Mouse (Mus musculus): ENCODE results near the gene Sec13. TPM values are rescaled to one million over a fixed set of nuclear protein-coding genes. Genes with fewer than 3 reads are reported as not detected.

Sec13 gene
- polyA plus RNA-seq, 1 experiment from 2014 or later, result 299 TPM

GRCm38 (mm10) chr6:113695766-113696355 is 44.7 kb downstream of the Sec13 start:
- peaks cover 9% of the 10 kb centered on the region; the same call in 1 of the 2 replicates for H3K36me3 ChIP-seq (ENCODE audit: control insufficient read depth, insufficient read depth, low read length)
- peak overlapping the region; percentile 45; the same call in 1 of the 2 replicates for H3K9ac ChIP-seq (ENCODE audit: low read length)
- H3K4me3 ChIP-seq (ENCODE audit: low read depth, low read length), result peak overlapping the region; percentile 84
- peak overlapping the region; percentile 99 for H3K4me2 ChIP-seq (ENCODE audit: low read length)
- ATAC-seq, result no peak
- no peaks in the 10 kb centered on the region for H3K27me3 ChIP-seq (replicated peaks; ENCODE audit: control insufficient read depth, insufficient read depth, low read length)
- H3K4me1 ChIP-seq (ENCODE audit: control insufficient read depth, insufficient read depth, low read length), result peaks cover 16% of the 10 kb centered on the region
- no peak overlapping the region for H3K27ac ChIP-seq (ENCODE audit: low read depth, low read length)
- DNase-seq (ENCODE audit: low spot score), result no peak
- H3K9me3 ChIP-seq (replicated peaks; ENCODE audit: control insufficient read depth, low read length), result no peaks in the 10 kb centered on the region
- 90% methylated on average over 4 of the region's 4 CpGs for WGBS

- WGBS, result 77% methylated on average over 1 of the region's 1 CpGs
Measured at GRCm38 (mm10) chr6:113695203-113695602, 45.3 kb downstream of the Sec13 start.

GRCm38 (mm10) chr6:113693377-113693776 is 47.2 kb downstream of the Sec13 start:
- WGBS, result 95% methylated on average over 5 of the region's 5 CpGs
- no peak overlapping the region for H3K27ac ChIP-seq (ENCODE audit: low read depth, low read length)
- no peaks in the 10 kb centered on the region for H3K36me3 ChIP-seq (ENCODE audit: control insufficient read depth, insufficient read depth, low read length)
- no peak overlapping the region for H3K4me2 ChIP-seq (ENCODE audit: low read length)
- peaks cover 9% of the 10 kb centered on the region for H3K4me1 ChIP-seq (ENCODE audit: control insufficient read depth, insufficient read depth, low read length)
- ATAC-seq, result no peak
- DNase-seq (ENCODE audit: low spot score), result no peak
- no peak overlapping the region for H3K9ac ChIP-seq (ENCODE audit: low read length)
- H3K4me3 ChIP-seq (ENCODE audit: low read depth, low read length), result no peak overlapping the region
- H3K9me3 ChIP-seq (replicated peaks; ENCODE audit: control insufficient read depth, low read length), result no peaks in the 10 kb centered on the region
- H3K27me3 ChIP-seq (replicated peaks; ENCODE audit: control insufficient read depth, insufficient read depth, low read length), result no peaks in the 10 kb centered on the region

More at GRCm38 (mm10) chr6:113695203-113695602, 45.3 kb downstream of the Sec13 start:
- Histone ChIP-seq H3K27ac (ENCODE audit: low read depth, low read length) (no peak overlapping the region), H3K9me3 (replicated peaks; ENCODE audit: control insufficient read depth, low read length) (no peaks in the 10 kb centered on the region), H3K4me1 (ENCODE audit: control insufficient read depth, insufficient read depth, low read length) (peaks cover 16% of the 10 kb centered on the region), H3K36me3 (ENCODE audit: control insufficient read depth, insufficient read depth, low read length) (peaks cover 7% of the 10 kb centered on the region; the same call in 1 of the 2 replicates), H3K4me3 (ENCODE audit: low read depth, low read length) (no peak overlapping the region), H3K9ac (ENCODE audit: low read length) (no peak overlapping the region), H3K27me3 (replicated peaks; ENCODE audit: control insufficient read depth, insufficient read depth, low read length) (no peaks in the 10 kb centered on the region), H3K4me2 (ENCODE audit: low read length) (no peak overlapping the region)
- no peak for ATAC-seq
- DNase-seq (ENCODE audit: low spot score), result no peak

GRCm38 (mm10) chr6:113692661-113693133 is 47.8 kb downstream of the Sec13 start:
- Histone ChIP-seq H3K9ac (ENCODE audit: low read length) (no peak overlapping the region), H3K27me3 (replicated peaks; ENCODE audit: control insufficient read depth, insufficient read depth, low read length) (no peaks in the 10 kb centered on the region), H3K4me1 (ENCODE audit: control insufficient read depth, insufficient read depth, low read length) (peaks cover 4% of the 10 kb centered on the region; the same call in 1 of the 2 replicates), H3K9me3 (replicated peaks; ENCODE audit: control insufficient read depth, low read length) (no peaks in the 10 kb centered on the region), H3K4me3 (ENCODE audit: low read depth, low read length) (no peak overlapping the region), H3K4me2 (ENCODE audit: low read length) (no peak overlapping the region), H3K27ac (ENCODE audit: low read depth, low read length) (no peak overlapping the region), H3K36me3 (ENCODE audit: control insufficient read depth, insufficient read depth, low read length) (no peaks in the 10 kb centered on the region)
- 84% methylated on average over 5 of the region's 5 CpGs for WGBS
- ATAC-seq, result no peak
- DNase-seq (ENCODE audit: low spot score), result no peak

GRCm38 (mm10) chr6:113691084-113691462 is 49.5 kb downstream of the Sec13 start:
- WGBS, result 90% methylated on average over 4 of the region's 4 CpGs
- Histone ChIP-seq H3K4me3 (ENCODE audit: low read depth, low read length) (no peak overlapping the region), H3K4me1 (ENCODE audit: control insufficient read depth, insufficient read depth, low read length) (peaks cover 1% of the 10 kb centered on the region; the same call in 1 of the 2 replicates), H3K9ac (ENCODE audit: low read length) (no peak overlapping the region), H3K4me2 (ENCODE audit: low read length) (no peak overlapping the region), H3K27me3 (replicated peaks; ENCODE audit: control insufficient read depth, insufficient read depth, low read length) (no peaks in the 10 kb centered on the region), H3K9me3 (replicated peaks; ENCODE audit: control insufficient read depth, low read length) (no peaks in the 10 kb centered on the region), H3K36me3 (ENCODE audit: control insufficient read depth, insufficient read depth, low read length) (no peaks in the 10 kb centered on the region), H3K27ac (ENCODE audit: low read depth, low read length) (no peak overlapping the region)
- ATAC-seq (no peak), DNase-seq (ENCODE audit: low spot score) (no peak)

- no peak overlapping the region for H3K4me2 ChIP-seq (ENCODE audit: low read length)
- peak overlapping the region; percentile 17; the same call in 1 of the 2 replicates for H3K9ac ChIP-seq (ENCODE audit: low read length)
- H3K4me1 ChIP-seq (ENCODE audit: control insufficient read depth, insufficient read depth, low read length), result no peaks in the 10 kb centered on the region
- no peak overlapping the region for H3K4me3 ChIP-seq (ENCODE audit: low read depth, low read length)
- no peak for ATAC-seq
- H3K36me3 ChIP-seq (ENCODE audit: control insufficient read depth, insufficient read depth, low read length), result no peaks in the 10 kb centered on the region
- H3K27me3 ChIP-seq (replicated peaks; ENCODE audit: control insufficient read depth, insufficient read depth, low read length), result no peaks in the 10 kb centered on the region
- DNase-seq (ENCODE audit: low spot score), result no peak
- no peak overlapping the region for H3K27ac ChIP-seq (ENCODE audit: low read depth, low read length)
- WGBS, result 18% methylated on average over 14 of the region's 14 CpGs
- H3K9me3 ChIP-seq (replicated peaks; ENCODE audit: control insufficient read depth, low read length), result no peaks in the 10 kb centered on the region
Measured at GRCm38 (mm10) chr6:113690400-113691083, 50.0 kb downstream of the Sec13 start.

GRCm38 (mm10) chr6:113690008-113690399 is 50.5 kb downstream of the Sec13 start:
- Histone ChIP-seq H3K4me3 (ENCODE audit: low read depth, low read length) (no peak overlapping the region), H3K27me3 (replicated peaks; ENCODE audit: control insufficient read depth, insufficient read depth, low read length) (no peaks in the 10 kb centered on the region), H3K36me3 (ENCODE audit: control insufficient read depth, insufficient read depth, low read length) (no peaks in the 10 kb centered on the region), H3K9ac (ENCODE audit: low read length) (no peak overlapping the region), H3K4me1 (ENCODE audit: control insufficient read depth, insufficient read depth, low read length) (no peaks in the 10 kb centered on the region), H3K27ac (ENCODE audit: low read depth, low read length) (no peak overlapping the region), H3K4me2 (ENCODE audit: low read length) (no peak overlapping the region), H3K9me3 (replicated peaks; ENCODE audit: control insufficient read depth, low read length) (no peaks in the 10 kb centered on the region)
- DNase-seq (ENCODE audit: low spot score) (no peak), ATAC-seq (no peak)
- 48% methylated on average over 7 of the region's 7 CpGs for WGBS

GRCm38 (mm10) chr6:113686551-113687125 is 53.9 kb downstream of the Sec13 start:
- no peaks in the 10 kb centered on the region for H3K9me3 ChIP-seq (replicated peaks; ENCODE audit: control insufficient read depth, low read length)
- ATAC-seq (no peak), DNase-seq (ENCODE audit: low spot score) (no peak)

More at GRCm38 (mm10) chr6:113686551-113687125, 53.9 kb downstream of the Sec13 start:
- no peaks in the 10 kb centered on the region for H3K36me3 ChIP-seq (ENCODE audit: control insufficient read depth, insufficient read depth, low read length)
- no peak overlapping the region for H3K9ac ChIP-seq (ENCODE audit: low read length)
- H3K4me3 ChIP-seq (ENCODE audit: low read depth, low read length), result no peak overlapping the region
- no peaks in the 10 kb centered on the region for H3K4me1 ChIP-seq (ENCODE audit: control insufficient read depth, insufficient read depth, low read length)
- H3K27ac ChIP-seq (ENCODE audit: low read depth, low read length), result no peak overlapping the region
- H3K27me3 ChIP-seq (replicated peaks; ENCODE audit: control insufficient read depth, insufficient read depth, low read length), result no peaks in the 10 kb centered on the region
- WGBS, result 42% methylated on average over 8 of the region's 8 CpGs
- H3K4me2 ChIP-seq (ENCODE audit: low read length), result no peak overlapping the region

Data from forebrain, embryonic 14.5 days (tissue).